Mouse (Mus musculus) subcutaneous adipose tissue, adult 2 months (tissue): ENCODE measurements around the gene Lrrc58. TPM values are rescaled to one million over a fixed set of nuclear protein-coding genes. Genes with fewer than 3 reads are reported as not detected.

Experiments
- polyA plus RNA-seq: library from polyadenylated mRNA; depleted of rRNA; stranded (reverse); fragments of >200 nt; gene quantifications from 2 replicates; pipeline ENCODE4 v1.2.3, GENCODE M21; 2012; ENCODE audit warnings: low replicate concordance; rRNA removed

Gene Lrrc58
- polyA plus RNA-seq = 32.9 and 43.2 TPM in 2 replicates

DNA sequence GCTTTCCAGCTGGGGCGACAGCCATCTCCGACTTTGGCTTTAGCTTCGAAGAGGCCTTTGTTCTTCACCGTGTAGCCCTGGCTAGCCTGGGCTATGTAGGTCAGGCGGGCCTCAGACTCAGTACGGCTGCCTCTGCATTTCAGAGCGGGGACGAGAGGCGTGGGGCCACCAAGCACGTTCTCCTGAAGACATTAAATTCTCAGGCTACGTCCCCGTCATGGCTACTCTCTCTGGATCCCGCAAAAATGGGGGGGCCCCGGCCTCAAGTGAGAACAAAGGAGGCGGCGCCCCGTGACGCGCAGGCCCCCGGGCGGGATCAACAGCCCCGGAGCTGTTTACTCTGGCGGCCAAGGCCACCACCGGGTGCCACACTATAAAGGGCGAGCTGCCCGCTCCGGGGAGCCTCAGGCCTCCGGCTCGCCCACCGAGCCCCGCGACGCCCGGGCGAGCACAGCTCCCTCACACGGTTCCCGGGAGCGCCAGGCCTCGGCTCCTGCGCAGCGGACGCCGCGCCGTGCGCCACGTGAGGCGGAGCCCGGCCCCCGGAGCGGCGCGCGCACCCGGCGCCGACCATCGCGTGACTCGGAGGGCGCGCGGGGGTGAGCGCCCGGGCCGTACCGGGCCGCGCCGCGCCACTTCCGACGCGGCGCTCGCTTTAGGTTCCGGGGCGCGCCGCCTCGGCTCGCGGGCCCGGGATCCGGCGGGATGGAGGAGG lies at the start of gene Lrrc58:
Gene Lrrc58 (plus strand): TSS at position 599 of the 715 bp plus-strand sequence.

DNA sequence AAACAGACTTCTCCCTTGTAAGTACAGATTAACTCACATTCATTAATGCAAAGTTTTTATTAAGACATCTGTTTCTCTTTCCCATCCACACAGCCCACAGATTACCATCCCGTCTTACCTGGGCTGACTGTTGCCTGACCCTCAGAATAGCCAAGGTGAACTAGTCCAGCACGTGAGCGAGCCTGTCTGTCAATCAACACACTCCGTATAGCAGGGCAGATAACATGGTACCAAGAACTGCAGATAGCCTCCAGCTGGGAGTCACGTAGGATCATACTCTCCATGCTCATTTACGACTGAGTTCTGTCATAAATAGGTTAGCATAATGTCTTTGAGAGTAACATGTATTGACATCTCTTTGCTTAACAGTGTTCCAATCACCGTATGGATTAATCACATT lies 7.2 kb upstream of the Lrrc58 start, which contains the start of gene Gm36028:
Gene Gm36028 (minus strand): TSS at position 118 of the 400 bp plus-strand sequence.

DNA sequence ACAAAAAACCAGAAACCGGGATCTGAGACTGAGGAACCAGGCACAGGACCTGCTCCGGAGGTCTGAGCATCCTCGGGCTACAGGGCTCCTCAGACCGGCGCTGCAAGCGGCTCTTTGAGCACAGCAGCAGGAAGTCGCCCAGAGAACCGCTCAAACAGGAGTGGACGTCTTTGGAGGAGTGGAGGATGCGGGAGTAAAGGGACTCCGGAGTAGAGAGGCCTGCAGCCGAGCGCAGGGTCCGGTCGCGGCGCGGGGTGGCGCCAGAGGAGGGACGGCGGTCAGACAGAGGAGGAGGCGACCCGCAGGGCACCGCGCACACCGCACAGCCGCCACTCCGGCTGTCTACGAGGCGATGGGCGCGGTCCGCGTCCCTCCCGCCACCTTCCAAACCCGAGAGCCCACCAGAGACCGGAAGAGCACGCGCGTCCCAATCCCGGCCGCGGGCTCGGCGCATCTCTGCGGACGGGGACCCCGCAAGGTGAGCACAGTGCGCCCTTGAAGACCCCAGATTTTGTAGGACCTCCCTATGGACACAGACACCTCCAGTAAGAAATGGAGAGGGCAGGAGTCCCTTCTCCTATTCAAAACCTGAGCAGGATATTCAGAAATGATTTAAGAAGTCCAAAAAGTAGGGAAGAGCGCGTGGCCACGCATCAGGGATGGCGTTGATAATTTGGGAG lies 48.1 kb downstream of the Lrrc58 start, which contains the start of gene Gpr156:
Gene Gpr156 (plus strand): TSS at position 359 of the 680 bp plus-strand sequence.

Other genes with a start within 250 kb of the Lrrc58 start
- 93.3 and 139 TPM in 2 replicates for gene Ndufb4, start 213.9 kb upstream of the Lrrc58 start, polyA plus RNA-seq
- gene Fstl1, start 91.5 kb upstream of the Lrrc58 start, polyA plus RNA-seq = 140 and 193 TPM in 2 replicates
- gene Gm36028, start 7.2 kb upstream of the Lrrc58 start, polyA plus RNA-seq = 0.10 and 0.30 TPM in 2 replicates
- gene Gpr156, start 48.1 kb downstream of the Lrrc58 start, polyA plus RNA-seq = 0.13 and 1.3 TPM in 2 replicates
- gene Gsk3b, start 220.6 kb downstream of the Lrrc58 start, polyA plus RNA-seq = 13.5 and 20.2 TPM in 2 replicates